Mouse (Mus musculus): ENCODE measurements around the gene Nav1. TPM values are rescaled to one million over a fixed set of nuclear protein-coding genes. Genes with fewer than 3 reads are reported as not detected.
A peak's percentile ranks its signal among the peaks of the same experiment; 100 is the strongest.

Nav1 gene
- polyA plus RNA-seq, 1 experiment: 33.7 TPM

GRCm38 (mm10) chr1:135631515-135631914, 24.4 kb upstream of the Nav1 start:
- Histone ChIP-seq H3K79me2 (ENCODE audit: control insufficient read depth, insufficient read depth) (peaks cover 69% of the 10 kb centered on the region), H3K4me2 (ENCODE audit: low read depth) (peak overlapping the region; percentile 14), H3K27me3 (ENCODE audit: control insufficient read depth, insufficient read depth, insufficient read length) (no peaks in the 10 kb centered on the region), H3K36me3 (ENCODE audit: control insufficient read depth, insufficient read depth) (no peaks in the 10 kb centered on the region), H3K4me3 (no peak overlapping the region), H3ac (ENCODE audit: control insufficient read depth, insufficient read length) (no peak overlapping the region)
- TF ChIP-seq USF1 (IDR thresholded peaks at IDR 0.05; ENCODE audit: low read depth) (peak; percentile 41), MYOD1 (IDR thresholded peaks at IDR 0.05; ENCODE audit: control insufficient read depth in 1 of 3, insufficient read length in 2 of 3, low read depth in 2 of 3) (no peak)

DNA sequence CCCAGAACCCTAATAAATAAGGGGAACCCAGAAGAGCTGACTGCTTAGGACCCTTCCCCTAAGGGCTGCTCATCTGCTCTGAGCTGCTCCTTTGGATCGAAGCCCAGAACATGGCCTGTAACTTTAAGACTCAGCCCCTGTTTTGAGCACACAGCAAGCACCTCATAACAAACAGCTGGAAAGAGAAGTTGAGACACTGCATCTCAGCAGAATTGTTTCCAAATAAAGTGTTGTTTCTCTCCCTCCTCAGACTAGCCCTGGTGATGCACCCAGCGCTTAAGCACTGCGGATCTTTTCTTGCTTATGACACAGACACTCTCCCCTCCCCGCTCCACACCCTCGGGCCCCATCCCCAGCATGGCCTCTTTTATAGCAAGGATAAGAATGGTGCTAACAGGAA, 22.8 kb upstream of the Nav1 start:
- no peaks in the 10 kb centered on the region for H3K36me3 ChIP-seq (ENCODE audit: control insufficient read depth, insufficient read depth)
- peak overlapping the region; percentile 9 for H3K4me2 ChIP-seq (ENCODE audit: low read depth)
- H3ac ChIP-seq (ENCODE audit: control insufficient read depth, insufficient read length): no peak overlapping the region
- TF ChIP-seq E2F4 (IDR thresholded peaks at IDR 0.05; ENCODE audit: insufficient read depth): no peak
- no peak for TF ChIP-seq POLR2A (IDR thresholded peaks at IDR 0.05; ENCODE audit: insufficient read length, low read depth)
- no peak for TF ChIP-seq MYOG (IDR thresholded peaks at IDR 0.05; ENCODE audit: control insufficient read depth in 1 of 3, insufficient read depth in 1 of 3, insufficient read length in 2 of 3, low read depth in 2 of 3)
- TF ChIP-seq USF1 (IDR thresholded peaks at IDR 0.05; ENCODE audit: low read depth): no peak
- no peak for TF ChIP-seq TCF12 (IDR thresholded peaks at IDR 0.05; ENCODE audit: insufficient read depth, poor library complexity, severe bottlenecking)
- TF ChIP-seq REST (IDR thresholded peaks at IDR 0.05; ENCODE audit: insufficient read depth, insufficient read length): no peak
- no peak for TF ChIP-seq POLR2AphosphoS2 (IDR thresholded peaks at IDR 0.05; ENCODE audit: insufficient read length, low read depth)
- no peak for TF ChIP-seq CEBPB (IDR thresholded peaks at IDR 0.05; ENCODE audit: insufficient read depth, poor library complexity, severe bottlenecking)
- no peak for TF ChIP-seq SRF (IDR thresholded peaks at IDR 0.05; ENCODE audit: control insufficient read depth, insufficient read length, low read depth)
- TF ChIP-seq MYOD1 (IDR thresholded peaks at IDR 0.05; ENCODE audit: control insufficient read depth in 1 of 3, insufficient read length in 2 of 3, low read depth in 2 of 3): no peak
- TF ChIP-seq TCF3 (IDR thresholded peaks at IDR 0.05; ENCODE audit: insufficient read length, low read depth): no peak
- TF ChIP-seq MAX (IDR thresholded peaks at IDR 0.05; ENCODE audit: low read depth): no peak
- H3K27me3 ChIP-seq (ENCODE audit: control insufficient read depth, insufficient read depth, insufficient read length): no peaks in the 10 kb centered on the region
- H3K4me3 ChIP-seq: no peak overlapping the region
- H3K79me2 ChIP-seq (ENCODE audit: control insufficient read depth, insufficient read depth): peaks cover 65% of the 10 kb centered on the region

GRCm38 (mm10) chr1:135626218-135626617, 19.1 kb upstream of the Nav1 start:
- H3ac ChIP-seq (ENCODE audit: control insufficient read depth, insufficient read length): no peak overlapping the region
- H3K79me2 ChIP-seq (ENCODE audit: control insufficient read depth, insufficient read depth): peaks cover 57% of the 10 kb centered on the region
- no peaks in the 10 kb centered on the region for H3K36me3 ChIP-seq (ENCODE audit: control insufficient read depth, insufficient read depth)
- no peaks in the 10 kb centered on the region for H3K27me3 ChIP-seq (ENCODE audit: control insufficient read depth, insufficient read depth, insufficient read length)
- no peak overlapping the region for H3K4me3 ChIP-seq
- H3K4me2 ChIP-seq (ENCODE audit: low read depth): peak overlapping the region; percentile 57
- TF ChIP-seq TCF3 (IDR thresholded peaks at IDR 0.05; ENCODE audit: insufficient read length, low read depth) (peak; percentile 39), POLR2A (IDR thresholded peaks at IDR 0.05; ENCODE audit: insufficient read length, low read depth) (no peak), MAX (IDR thresholded peaks at IDR 0.05; ENCODE audit: low read depth) (no peak), POLR2AphosphoS2 (IDR thresholded peaks at IDR 0.05; ENCODE audit: insufficient read length, low read depth) (no peak), TCF12 (IDR thresholded peaks at IDR 0.05; ENCODE audit: insufficient read depth, poor library complexity, severe bottlenecking) (peak; percentile 80), MYOG (IDR thresholded peaks at IDR 0.05; ENCODE audit: control insufficient read depth in 1 of 3, insufficient read depth in 1 of 3, insufficient read length in 2 of 3, low read depth in 2 of 3) (peak in 1 of 3 experiments; percentile 60), E2F4 (IDR thresholded peaks at IDR 0.05; ENCODE audit: insufficient read depth) (no peak), MYOD1 (IDR thresholded peaks at IDR 0.05; ENCODE audit: control insufficient read depth in 1 of 3, insufficient read length in 2 of 3, low read depth in 2 of 3) (peak in 2 of 3 experiments; percentile 78 to 87), CEBPB (IDR thresholded peaks at IDR 0.05; ENCODE audit: insufficient read depth, poor library complexity, severe bottlenecking) (peak; percentile 48; the same call in 1 of the 2 replicates)

- TF ChIP-seq MYOD1 (IDR thresholded peaks at IDR 0.05; ENCODE audit: control insufficient read depth in 1 of 3, insufficient read length in 2 of 3, low read depth in 2 of 3) (no peak), SRF (IDR thresholded peaks at IDR 0.05; ENCODE audit: control insufficient read depth, insufficient read length, low read depth) (no peak), CEBPB (IDR thresholded peaks at IDR 0.05; ENCODE audit: insufficient read depth, poor library complexity, severe bottlenecking) (no peak), POLR2AphosphoS2 (IDR thresholded peaks at IDR 0.05; ENCODE audit: insufficient read length, low read depth) (no peak), MYOG (IDR thresholded peaks at IDR 0.05; ENCODE audit: control insufficient read depth in 1 of 3, insufficient read depth in 1 of 3, insufficient read length in 2 of 3, low read depth in 2 of 3) (no peak), USF1 (IDR thresholded peaks at IDR 0.05; ENCODE audit: low read depth) (no peak), REST (IDR thresholded peaks at IDR 0.05; ENCODE audit: insufficient read depth, insufficient read length) (no peak), TCF12 (IDR thresholded peaks at IDR 0.05; ENCODE audit: insufficient read depth, poor library complexity, severe bottlenecking) (no peak)
- Histone ChIP-seq H3K36me3 (ENCODE audit: control insufficient read depth, insufficient read depth) (no peaks in the 10 kb centered on the region), H3ac (ENCODE audit: control insufficient read depth, insufficient read length) (no peak overlapping the region), H3K79me2 (ENCODE audit: control insufficient read depth, insufficient read depth) (peaks cover 52% of the 10 kb centered on the region), H3K4me3 (no peak overlapping the region), H3K4me2 (ENCODE audit: low read depth) (peak overlapping the region; percentile 57), H3K27me3 (ENCODE audit: control insufficient read depth, insufficient read depth, insufficient read length) (no peaks in the 10 kb centered on the region)
Observed at GRCm38 (mm10) chr1:135625741-135626140, 18.6 kb upstream of the Nav1 start.

GRCm38 (mm10) chr1:135624646-135625045, 17.6 kb upstream of the Nav1 start:
- no peak for TF ChIP-seq CEBPB (IDR thresholded peaks at IDR 0.05; ENCODE audit: insufficient read depth, poor library complexity, severe bottlenecking)
- peak; percentile 5 for TF ChIP-seq USF1 (IDR thresholded peaks at IDR 0.05; ENCODE audit: low read depth)
- TF ChIP-seq REST (IDR thresholded peaks at IDR 0.05; ENCODE audit: insufficient read depth, insufficient read length): no peak
- TF ChIP-seq MAX (IDR thresholded peaks at IDR 0.05; ENCODE audit: low read depth): no peak
- Histone ChIP-seq H3K79me2 (ENCODE audit: control insufficient read depth, insufficient read depth) (peaks cover 47% of the 10 kb centered on the region), H3K4me3 (no peak overlapping the region), H3K36me3 (ENCODE audit: control insufficient read depth, insufficient read depth) (no peaks in the 10 kb centered on the region), H3K4me2 (ENCODE audit: low read depth) (no peak overlapping the region), H3ac (ENCODE audit: control insufficient read depth, insufficient read length) (no peak overlapping the region), H3K27me3 (ENCODE audit: control insufficient read depth, insufficient read depth, insufficient read length) (no peaks in the 10 kb centered on the region)
